Mouse (Mus musculus): ENCODE measurements around the gene Lrrc36.

Lrrc36 gene

DNA sequence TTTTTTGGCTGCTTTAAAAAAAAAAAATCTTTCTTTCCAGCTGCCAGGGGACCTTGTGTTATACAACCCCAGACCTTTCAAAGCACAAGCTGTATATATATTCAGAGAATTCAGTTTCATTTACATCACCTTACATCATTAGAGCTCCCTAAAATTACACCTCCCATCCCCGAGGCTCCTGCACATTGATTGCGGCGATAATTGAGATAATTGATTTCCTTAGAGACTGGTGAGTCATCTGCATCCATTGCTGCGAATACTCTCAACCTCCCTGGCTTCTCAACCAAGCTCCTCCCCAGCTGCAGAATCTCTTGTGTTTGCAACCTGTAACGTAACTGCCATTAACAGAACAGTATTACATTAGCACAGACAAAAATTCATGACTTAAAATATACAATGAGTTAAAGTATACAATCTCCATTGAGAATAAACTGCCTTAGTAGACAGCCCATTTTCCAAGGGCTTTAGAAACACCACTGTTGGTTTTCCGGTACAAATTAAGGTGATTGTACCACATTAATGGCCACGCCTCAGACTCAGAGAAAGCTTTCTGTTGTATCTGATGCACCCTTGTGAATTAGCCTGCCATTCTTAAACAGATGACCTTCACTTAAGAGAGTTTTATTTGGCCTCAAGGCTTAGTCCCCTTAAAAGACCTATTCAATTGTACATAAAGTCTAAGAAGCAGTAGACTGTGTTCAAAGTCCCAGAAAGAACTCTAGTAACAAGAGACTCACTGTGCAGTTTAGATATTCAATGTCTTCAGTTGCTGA, 18.6 kb downstream of the Lrrc36 start:
- no peak for DNase-seq (ENCODE audit: low read depth, low spot score)

DNA sequence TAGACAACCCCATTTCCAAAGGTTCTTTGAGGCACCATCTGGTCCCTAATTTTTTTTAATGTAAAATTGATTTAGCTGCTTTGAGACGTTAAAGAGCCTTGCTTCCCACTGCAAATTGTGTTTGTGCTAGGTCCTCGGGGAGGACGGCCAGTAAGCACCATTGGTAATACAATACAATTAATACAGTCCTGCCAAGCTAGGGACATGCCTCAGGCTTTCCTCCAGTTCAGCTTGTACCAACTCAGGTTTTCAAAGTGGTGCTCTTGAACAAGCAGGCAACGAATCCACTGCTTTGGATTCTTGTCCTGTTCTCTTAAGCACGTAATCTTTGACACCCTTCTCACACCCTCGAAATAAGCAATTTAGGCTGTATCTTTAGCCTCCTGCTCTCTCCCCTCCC, 19.6 kb downstream of the Lrrc36 start:
- DNase-seq (ENCODE audit: low read depth, low spot score), result no peak

DNA sequence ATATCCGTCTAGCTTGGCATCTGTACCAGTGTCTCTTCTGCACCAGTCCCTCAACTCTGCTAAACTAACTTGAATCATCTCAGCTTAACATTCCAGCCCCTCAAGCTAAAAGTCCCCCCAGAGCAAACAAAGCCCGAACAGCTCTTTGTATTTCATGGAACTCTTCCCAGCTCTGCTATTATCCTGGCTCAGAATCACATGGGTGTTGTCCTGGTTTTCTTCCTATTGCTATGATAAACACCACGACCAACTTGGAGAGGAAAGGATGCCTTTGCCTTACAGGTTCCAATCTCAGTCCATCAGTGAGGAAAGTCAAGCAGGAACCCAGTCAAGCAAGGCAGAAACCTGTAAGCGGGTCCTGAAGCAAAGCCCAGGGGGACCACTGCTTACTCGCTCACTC, 20.1 kb downstream of the Lrrc36 start:
- DNase-seq (ENCODE audit: low read depth, low spot score), result no peak

DNA sequence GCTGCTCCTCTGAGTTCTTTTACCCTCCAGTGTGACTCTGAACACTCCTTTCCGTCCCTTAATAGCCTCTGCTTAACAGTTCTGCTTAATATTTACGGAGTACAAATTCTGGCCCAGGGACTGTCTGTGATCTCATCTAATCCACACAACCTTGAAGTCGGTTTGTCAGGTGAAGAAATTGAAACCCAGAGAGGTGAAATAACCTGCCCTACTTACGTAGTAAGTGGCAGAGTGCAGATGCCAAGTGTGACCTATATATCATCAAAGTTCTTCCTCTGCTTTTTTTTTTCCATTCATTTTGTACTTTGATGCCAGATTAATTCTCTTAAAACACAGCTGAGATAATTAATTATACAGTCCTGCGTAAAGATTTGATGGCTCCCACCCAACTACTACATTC, 20.8 kb downstream of the Lrrc36 start:
- DNase-seq (ENCODE audit: low read depth, low spot score), result no peak

DNA sequence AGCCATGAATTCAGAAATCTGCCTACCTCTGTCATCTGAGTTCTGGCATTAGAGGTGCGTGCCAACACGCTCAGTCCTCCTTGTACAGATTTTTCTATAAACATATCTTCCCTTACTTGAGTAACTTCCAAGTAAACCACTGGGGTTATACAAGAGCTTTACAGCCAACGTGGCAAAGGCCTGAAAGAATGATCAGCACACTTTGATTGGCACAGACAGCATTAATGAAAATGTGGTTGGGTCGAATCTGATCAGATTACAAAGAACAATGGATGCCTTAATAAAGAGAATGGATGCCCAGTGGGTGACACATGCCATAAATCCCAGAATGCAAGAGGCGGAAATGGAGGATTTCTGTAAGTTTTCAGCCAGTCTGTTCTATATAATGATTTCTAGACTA, 22.8 kb downstream of the Lrrc36 start:
- DNase-seq (ENCODE audit: low read depth, low spot score), result no peak

DNA sequence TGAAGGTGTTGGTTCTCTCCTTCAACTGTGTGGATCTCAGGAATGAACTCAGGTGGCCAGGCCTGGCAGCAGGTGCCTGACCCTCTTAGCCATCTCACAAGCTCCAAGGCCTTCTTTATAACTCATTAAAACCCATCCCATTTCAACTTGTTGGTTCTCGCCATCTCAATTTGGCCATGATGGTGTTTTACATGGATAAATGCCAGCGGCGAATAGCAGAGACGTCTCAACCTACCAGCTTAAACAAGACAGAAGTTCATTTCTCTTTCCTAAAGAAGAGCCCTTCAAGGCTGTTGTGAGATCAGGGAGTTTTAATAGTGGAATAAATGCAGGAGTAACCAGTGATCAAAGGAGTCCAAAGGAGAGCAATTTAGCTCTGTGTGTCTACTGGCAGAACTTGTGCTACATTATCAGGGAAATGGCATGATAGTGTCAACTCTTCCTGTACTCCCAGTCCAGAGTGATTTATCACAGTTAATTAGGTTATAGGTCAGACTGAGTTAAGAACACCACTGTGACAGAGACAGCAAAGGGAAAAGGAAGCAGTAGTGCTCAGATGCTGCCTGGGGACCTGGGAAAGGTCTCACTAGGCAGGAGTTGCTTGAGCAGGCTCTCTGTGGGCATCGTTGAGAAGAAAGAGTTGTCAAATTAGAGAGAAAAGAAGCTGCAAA, 23.8 kb downstream of the Lrrc36 start:
- DNase-seq (ENCODE audit: low read depth, low spot score), result no peak

DNA sequence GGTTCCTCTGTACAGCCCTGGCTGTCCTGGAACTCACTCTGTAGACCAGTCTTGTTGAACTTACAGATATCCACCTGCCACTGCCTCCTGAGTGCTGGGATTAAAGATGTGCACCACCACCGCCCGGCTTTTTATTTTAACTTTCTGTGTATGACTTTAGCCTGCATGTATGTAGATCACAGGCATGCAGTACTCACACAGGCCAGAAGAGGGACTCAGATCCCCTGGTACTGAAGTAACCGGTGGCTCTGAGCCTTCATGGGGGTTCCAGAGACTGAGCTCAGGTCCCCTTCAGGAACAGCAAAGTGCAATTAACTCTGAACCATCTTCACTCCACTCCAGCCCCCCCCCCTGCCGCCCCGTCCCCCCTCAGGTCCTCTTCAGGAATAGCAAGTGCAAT, 25.5 kb downstream of the Lrrc36 start:
- peak; percentile 69 for DNase-seq (ENCODE audit: low read depth, low spot score)

DNA sequence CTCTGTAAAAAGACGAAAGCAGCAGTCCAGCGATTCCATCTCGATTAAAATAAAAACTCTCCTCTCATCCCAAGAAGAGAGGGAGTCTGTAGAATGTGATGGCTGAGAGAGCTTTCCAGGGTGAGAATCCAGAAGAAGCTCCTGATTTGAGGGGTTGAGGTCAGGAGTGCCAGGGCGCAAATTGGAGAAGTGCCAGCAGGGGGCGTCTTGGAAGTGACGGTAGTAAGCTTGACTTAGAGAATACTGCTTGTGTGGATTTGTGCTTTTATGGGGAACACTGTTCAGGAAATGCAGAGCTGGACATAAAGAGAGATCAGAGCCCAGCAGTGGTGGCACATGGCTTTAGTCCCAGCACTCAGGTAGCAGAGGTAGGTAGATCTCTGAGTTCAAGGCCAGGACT, 28.1 kb downstream of the Lrrc36 start:
- peak; percentile 79 for DNase-seq (ENCODE audit: low read depth, low spot score)

DNA sequence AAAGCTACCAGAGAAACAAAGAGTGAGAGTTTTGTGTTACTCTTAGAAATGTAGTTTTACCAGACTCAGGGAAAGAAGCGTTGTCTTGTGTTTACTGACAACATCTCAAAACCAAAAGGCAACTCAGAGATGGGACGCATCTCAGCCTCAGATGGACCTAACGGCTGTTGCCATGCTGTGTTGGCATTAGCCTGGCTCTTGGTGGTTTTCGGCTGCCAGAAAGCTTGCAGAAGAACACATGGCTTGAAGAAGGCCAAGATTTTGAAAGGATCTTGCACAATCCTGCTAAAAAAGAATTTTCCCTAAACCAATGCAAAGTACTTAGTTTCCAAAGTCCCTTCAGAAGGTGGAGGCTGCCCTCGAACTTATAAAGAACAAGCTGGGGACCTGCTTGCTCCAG, 29.3 kb downstream of the Lrrc36 start:
- DNase-seq (ENCODE audit: low read depth, low spot score), result no peak

DNA sequence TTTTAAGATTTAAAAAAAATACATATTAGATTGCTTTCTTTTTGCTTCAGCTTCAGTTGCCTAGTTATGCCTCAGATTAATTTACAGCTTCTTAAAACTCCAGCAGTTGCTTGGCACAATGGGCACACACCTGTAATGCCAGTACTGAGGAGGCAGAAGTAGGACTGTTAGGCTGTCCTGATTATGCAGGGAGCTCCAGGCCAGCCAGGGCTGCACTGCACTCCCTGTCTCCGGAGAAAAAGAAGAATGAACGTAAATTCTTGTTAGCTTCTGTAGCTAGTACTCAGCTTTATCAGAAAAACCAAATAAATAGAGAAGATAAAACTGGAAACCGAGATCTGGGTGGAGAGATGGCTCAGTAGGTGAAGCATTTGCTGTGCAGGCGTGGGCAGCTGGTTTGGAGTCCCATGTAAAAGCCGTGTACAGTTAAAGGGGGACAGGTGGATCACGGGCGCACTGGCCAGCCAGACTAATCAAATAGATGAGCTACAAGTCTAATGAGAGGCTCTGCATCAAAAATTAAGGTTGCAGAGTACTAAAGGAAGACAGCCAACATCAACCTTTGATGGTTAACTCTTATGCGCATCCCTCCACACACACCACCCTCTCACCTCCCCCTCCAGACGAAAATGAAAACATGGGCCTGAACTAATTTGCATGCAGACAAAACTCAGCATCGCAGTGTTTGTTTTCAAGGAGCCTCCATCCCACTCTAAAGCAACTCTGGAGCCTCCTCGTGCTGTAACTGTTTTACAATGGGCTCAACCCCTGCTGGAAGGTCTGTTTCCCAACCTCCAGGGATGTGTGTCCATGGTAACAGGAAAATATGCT, 32.1 kb downstream of the Lrrc36 start:
- DNase-seq (ENCODE audit: low read depth, low spot score), result peak; percentile 80

DNA sequence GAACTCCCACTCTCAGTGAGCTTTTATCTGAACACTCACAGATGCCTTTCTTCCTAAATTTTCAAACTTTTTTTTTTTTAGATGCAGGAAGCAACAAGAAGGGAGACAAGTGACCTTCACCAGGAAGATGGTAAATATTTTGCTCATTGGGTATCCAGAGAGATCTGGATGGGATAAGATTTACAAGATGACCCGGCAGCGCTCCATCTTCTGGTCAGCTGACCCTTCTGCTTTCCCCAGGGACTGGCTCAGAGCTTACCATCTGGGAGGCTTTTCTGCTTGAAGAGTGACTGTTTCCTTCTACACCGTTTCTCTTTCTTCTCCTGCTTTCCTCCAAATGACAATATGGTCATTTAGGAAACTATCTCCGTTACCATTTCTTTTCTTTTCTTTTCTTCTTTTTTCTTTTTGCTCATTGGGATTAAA, 32.8 kb downstream of the Lrrc36 start:
- DNase-seq (ENCODE audit: low read depth, low spot score), result peak; percentile 81

DNA sequence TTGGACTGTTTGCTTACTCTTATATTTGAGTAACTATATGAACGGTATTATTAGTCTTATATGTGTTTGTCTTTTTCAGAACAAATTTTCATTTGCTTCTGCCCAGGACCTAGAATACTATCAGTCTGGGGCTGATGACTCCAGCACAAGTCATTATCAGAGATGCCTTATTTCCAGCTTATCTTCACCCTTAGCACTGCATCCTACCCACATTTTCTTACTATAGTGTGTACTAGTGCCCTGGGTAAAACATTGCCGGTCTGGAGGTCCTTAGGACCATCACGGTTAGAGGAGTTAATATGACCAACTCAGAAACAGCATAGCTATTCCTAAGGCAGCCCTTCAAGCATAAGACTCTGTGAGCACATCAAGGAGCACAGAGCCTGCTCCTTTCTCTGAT, 34.8 kb downstream of the Lrrc36 start:
- DNase-seq (ENCODE audit: low read depth, low spot score), result no peak

DNA sequence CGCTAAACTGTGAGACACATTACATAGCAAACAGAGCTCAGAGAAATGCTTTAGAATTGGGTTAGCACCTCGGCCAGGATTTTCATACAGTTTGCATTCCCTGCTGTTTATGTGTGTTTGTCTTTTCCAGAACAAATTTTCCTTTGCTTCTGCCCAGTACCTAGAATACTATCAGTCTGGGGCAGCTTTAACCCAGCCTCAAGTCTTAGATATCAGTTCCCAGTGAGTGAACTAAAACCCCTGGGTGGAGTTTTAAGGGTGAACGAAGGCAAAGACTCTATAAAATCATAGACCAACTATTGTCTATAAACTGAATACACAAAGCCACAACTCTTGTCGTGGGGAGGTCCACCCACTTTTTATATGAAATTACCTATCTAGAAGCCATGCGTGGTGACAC, 35.2 kb downstream of the Lrrc36 start:
- DNase-seq (ENCODE audit: low read depth, low spot score), result no peak

DNA sequence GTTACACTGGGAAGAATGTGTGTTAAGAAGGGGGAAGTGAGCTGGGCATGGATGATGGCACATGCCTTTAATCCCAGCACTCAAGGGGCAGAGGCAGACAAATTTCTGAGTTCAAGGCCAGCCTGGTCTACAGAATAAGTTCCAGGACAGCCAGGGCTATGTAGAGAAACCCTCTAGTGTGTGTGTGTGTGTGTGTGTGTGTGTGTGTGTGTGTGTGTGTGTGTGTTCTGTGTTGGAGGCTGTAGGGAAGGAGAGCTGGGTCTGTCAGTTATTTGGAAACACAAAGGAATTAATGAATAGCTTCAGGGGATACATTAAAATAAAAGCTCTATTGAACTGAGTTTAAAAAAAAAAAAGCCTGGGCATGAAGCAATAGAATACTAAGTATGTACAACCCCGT, 37.6 kb downstream of the Lrrc36 start:
- no peak for DNase-seq (ENCODE audit: low read depth, low spot score)

DNA sequence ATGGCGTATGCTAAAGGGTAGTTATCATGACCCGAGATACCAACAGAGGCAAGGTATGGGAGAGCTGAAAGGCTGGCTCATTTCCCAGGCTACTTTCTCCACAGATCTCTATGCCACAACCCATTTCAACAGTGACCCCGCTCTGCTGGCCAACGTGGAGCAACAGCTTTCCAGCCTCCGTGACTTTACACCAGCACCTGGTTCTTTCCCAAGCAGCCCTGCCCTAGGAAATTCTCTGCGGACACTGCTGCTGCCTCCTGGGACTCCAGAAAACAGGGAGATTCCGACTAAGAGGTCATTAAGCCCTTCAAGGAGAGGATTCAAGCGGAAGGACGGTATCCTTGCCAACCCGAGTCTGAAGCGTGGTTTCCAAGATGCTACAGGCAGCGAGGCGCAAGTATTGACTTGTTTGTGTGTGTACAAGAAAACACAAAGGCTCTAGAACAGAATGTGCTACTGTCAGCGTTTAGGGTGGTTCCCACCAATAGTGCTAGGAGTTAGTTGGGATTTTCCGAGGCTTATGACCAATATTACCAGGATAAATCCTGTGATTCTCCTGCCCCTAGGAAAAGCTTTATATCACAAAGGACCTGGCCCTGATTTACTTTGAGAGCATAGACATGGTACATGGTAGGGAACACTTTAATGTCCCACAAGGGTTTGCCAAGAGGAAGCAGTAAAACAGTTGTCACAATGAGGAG, 38.7 kb downstream of the Lrrc36 start:
- DNase-seq (ENCODE audit: low read depth, low spot score), result no peak

DNA sequence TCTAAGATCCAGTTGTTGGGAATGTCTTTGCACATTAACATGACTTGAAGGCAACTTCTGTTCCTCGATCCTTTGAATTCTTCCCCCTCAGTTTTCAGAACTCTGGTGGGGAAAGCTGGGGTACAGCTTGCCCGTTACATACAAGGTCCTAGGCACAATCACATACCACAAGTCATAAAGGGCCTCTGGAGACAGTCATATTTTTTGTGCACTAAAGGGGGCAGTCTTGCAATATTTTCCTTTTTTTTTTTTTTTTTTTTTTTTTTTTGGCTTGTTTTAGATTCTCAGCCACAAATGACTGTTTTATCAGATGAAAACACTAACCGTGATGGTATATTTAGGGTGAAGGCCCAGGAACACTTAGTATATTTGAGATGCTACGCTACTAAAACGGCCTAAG, 39.9 kb downstream of the Lrrc36 start:
- DNase-seq (ENCODE audit: low read depth, low spot score), result no peak

DNA sequence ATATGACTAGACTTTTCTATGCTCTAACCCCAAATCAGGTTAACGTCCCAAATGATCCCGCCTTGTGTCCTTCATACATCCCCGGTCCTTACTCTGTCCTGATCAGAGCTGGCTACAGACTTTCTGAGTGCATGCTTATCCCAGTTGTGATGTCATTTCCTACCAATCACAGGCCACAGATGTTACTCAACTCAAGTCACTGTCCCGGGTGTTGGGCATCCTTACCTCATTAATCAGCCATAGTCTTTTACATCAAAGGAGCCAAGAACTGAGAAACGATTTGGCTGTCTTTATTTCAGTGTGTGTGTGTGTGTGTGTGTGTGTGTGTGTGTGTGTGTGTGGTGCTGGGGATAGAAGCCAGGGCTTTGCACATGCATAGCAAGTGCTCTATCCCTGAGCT, 40.7 kb downstream of the Lrrc36 start:
- no peak for DNase-seq (ENCODE audit: low read depth, low spot score)

DNA sequence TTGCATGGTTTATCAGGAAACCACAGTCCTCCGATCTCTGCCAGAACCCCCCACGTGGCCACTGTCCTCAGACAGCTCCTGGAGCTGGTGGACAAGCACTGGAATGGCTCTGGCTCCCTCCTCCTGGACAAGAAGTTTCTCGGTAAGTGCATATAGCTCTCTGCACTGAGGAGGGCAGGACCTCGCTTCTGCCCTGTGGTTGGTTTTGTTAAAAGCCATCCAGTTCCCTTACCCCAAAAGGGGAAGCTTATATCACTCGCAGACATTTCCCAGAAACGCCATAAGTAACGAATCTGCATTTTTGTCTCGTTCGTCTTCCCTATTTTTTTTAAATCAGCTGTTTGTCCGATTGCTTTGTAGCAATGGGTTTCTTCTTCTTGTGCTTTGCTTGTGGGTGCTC, 41.8 kb downstream of the Lrrc36 start:
- DNase-seq (ENCODE audit: low read depth, low spot score), result no peak

DNA sequence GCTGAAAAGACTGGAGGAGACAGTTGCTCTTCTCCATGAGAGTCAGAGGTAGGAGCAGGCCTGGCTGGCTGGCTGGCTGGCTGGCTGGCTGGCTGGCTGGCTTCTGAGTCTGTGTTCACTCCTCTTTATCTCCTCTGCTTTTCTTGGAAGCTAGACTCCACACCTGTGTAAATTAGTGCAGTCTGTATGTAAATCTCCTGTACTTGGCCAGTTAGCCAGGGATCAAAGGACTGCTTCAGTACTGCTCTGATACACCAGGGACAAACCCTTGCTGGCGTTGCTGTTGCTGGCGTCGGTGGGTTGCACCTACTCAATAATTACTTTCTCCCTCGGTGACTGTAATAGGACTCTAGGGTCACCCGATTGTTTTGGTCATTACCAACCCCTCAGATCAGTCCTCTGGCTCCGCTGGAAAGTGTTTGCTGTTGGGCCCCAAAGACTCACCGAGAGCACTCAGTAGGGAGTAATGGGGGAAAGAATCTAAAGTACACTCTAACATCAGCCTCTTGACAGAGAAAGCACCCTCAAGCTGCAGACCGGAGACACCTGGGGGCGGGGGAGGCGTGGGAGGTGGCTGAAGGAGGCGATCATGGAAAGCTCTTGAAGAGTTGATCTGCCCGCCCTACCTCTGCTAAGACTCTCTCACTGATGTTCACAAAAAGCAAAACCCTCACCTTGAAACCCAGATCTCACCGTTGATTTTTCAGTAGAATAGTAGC, 47.9 kb downstream of the Lrrc36 start:
- no peak for DNase-seq (ENCODE audit: low read depth, low spot score)

DNA sequence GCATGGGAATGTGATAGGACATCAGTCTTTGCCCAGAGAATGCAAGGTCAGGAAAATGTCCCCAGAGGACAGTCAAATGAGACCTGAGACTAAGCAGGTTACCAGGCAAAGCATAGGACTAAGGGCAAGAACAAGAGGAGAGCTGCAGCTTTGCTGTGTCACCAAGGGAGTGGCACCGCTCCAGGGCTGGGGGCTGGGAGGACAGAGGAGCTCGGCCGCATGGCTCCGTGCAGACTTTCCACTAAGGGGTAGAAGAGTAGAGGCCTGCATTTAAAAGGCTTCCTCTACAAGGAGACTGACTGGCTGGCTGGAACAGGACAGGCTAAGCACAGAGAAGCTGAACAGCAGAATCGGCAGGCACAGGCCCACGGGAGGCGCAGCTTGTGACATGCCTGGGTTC, 51.2 kb downstream of the Lrrc36 start:
- no peak for DNase-seq (ENCODE audit: low read depth, low spot score)

DNA sequence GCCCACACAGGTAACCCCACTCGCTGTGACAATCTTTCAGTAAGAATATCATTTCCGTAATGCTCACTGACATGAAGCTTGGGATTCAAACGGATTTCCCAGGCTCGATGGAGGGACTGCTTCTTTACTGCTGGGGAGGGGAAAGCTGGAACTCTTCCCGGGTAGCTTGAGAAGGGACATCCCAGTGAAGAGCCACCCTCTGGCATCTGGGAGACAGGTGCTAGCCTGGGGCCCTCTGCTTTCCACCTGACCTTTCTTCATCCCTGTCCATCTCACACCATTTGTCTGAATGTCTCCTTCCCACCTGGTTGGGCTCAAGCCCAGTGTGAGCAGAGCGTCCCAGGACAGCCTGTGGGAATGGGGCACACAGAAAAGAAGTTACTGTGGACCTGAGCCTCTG, 52.9 kb downstream of the Lrrc36 start:
- no peak for DNase-seq (ENCODE audit: low read depth, low spot score)

All from mesoderm, embryonic 11.5 days (tissue).